Mouse (Mus musculus) WW6 (cell line): ENCODE results near the gene Camkk1.

Experiments used
- DNase-seq: peaks from one replicate; pipeline ENCODE4 v3.0.0-alpha.2; 2013; ENCODE audit warnings: low read depth, low spot score

Camkk1 gene

GRCm38 (mm10) chr11:73014831-73015344 is 3.9 kb upstream of the Camkk1 start:
- no peak for DNase-seq

GRCm38 (mm10) chr11:73015391-73016102 is 3.3 kb upstream of the Camkk1 start:
- no peak for DNase-seq

GRCm38 (mm10) chr11:73016103-73016420 is 2.7 kb upstream of the Camkk1 start:
- no peak for DNase-seq

DNA sequence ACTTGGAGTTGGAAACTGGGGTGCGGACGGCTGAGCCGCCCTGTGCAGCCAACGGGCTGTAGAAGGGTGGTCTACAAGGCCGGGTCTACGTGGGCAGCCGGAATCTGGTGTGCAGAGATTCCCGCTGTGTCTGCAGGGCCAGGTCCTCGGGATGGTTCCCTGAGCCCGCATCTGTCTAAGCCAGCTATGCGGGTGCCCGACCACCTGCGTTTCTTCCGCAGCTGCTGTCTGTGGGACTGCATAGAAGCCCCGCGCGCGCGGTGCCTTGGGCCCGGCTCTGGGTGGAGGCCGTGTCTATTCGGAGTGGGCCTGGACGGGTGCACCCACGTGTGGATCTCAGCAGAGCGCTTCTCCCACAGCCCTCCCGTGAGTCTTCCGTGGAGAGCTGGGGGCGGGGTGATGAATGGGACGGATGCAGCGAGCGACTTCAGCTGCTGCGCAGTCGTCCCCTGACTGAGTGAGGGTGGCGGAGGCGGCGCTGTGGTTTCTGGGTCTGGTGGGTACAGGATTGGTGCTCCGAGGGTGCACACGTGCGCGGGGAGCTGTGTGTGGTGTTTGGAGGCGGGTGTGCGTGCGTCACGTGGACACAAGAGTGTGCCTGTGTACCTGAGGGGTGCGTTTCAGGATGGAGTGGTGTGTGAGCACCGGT is 463 bp downstream of the Camkk1 start:
- DNase-seq: peak; percentile 47

- no peak for DNase-seq
These were observed 2.4 kb downstream of the Camkk1 start for GRCm38 (mm10) chr11:73020953-73021800.

DNA sequence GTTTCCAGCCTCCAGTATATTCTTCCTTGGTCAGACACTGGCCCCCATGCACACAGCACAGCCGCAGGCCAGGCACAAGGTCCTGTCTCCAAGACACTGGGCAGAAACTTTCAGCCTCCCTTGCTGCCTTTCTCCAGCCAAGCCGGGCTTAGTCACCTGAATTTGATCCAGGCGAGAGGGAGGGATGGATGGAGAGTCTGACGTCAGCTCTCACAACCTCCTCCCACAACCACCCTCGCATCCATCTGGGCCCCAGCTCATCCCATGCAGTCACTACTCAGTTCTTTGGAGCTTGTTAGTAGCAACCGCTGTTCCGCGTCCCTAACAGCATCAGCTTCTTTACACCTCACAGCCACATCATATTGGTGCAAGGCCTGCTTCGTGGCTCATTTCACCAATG is 4.3 kb downstream of the Camkk1 start:
- no peak for DNase-seq

DNA sequence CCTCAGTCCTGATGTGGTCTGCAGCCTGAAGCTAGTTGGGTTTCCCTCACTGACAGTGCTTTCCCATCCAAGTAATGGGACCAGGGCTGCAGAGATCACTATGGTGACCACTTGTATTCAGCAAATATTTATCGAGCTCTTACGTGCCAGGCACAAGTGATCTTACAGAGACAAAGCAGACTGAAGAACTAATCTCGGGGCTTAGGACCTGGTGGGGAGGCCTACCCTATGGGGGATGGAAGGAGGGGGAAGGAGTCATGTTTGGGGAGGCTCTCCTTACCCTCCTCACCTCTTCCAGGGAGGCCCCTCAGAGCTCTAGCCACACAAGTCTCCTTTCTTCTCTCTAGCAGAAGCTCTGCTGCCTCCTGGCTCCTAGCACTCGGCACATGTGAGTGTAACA is 5.0 kb downstream of the Camkk1 start:
- no peak for DNase-seq

DNA sequence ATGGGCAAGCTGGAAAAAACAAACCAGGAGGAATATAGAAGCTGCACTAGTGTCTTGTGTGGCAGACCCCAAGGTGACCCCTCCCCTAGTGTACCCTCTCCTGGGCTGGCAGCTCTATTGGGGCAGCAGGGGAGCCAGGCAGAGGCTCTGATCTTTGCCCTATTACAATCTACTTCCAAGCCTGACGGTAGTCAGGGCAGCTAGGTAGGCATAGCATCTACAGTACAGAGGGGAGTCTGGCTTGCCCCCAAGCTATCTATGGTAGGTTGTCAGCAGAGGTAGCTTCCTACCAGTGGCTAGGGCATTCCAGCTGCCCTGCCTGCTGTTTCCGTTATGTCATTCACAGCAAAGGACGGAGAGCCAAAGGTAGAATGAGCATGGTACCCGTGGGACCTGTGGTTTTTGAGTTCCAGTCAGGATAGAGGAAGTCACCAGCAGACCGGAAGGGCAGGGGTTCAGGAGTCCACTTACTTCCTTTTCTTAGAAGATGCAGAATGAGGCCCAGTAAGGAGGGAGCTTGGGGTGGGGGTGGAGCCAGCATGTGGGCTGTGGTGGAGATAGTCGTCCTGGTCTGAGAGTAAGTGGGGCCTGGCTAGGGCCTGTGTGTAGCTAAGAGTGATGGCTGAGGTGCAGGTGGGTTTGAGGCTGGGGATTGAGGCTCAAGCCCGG is 5.6 kb downstream of the Camkk1 start:
- DNase-seq: no peak

GRCm38 (mm10) chr11:73026961-73027360 is 8.2 kb downstream of the Camkk1 start:
- DNase-seq: peak; percentile 42

- peak; percentile 49 for DNase-seq
These were observed 12.2 kb downstream of the Camkk1 start for GRCm38 (mm10) chr11:73030821-73031498.

GRCm38 (mm10) chr11:73031536-73031935 is 12.7 kb downstream of the Camkk1 start:
- no peak for DNase-seq

DNA sequence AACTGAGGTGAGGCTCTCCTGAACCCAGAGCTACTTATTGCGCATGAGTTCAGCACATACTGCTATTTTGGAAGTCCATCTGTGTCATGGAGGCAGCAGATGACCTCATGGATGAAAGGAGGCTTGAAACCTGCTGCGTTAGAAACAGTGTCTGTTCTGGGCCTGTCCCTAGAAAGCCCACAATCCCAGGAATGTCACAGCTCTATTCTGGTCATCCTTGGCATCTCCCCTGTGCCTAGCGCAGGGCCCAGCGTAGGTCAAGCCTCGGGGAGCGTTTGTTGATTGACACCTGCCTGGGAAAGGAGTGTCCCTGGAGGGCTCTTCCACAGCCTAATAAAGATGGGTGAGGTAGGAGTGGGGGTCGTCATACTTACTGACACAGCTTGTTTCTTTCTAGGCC is 17.3 kb downstream of the Camkk1 start:
- no peak for DNase-seq

DNA sequence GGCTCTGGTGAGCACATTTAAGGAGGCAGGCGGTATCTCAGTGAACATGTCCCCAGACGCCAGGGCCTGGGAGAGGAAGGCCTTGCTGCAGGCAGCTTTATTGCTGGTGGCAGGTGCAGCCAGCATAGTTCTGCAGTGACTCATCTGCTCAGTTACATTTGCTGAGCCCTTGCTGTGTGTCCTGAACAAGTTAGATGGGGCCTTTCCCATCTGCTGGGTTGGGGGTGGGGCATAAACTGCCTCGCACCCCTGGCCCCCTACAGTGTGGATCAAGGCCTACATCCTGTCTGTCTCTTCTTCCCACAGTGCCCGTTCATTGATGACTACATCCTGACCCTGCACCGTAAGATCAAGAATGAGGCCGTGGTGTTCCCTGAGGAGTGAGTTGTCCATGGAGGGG is 18.1 kb downstream of the Camkk1 start:
- DNase-seq: no peak

- DNase-seq: no peak
These were observed 18.9 kb downstream of the Camkk1 start for GRCm38 (mm10) chr11:73037691-73038090.

GRCm38 (mm10) chr11:73039102-73039799 is 20.4 kb downstream of the Camkk1 start:
- DNase-seq: no peak

- DNase-seq: no peak
These were observed 25.5 kb downstream of the Camkk1 start for GRCm38 (mm10) chr11:73044229-73044755.

DNA sequence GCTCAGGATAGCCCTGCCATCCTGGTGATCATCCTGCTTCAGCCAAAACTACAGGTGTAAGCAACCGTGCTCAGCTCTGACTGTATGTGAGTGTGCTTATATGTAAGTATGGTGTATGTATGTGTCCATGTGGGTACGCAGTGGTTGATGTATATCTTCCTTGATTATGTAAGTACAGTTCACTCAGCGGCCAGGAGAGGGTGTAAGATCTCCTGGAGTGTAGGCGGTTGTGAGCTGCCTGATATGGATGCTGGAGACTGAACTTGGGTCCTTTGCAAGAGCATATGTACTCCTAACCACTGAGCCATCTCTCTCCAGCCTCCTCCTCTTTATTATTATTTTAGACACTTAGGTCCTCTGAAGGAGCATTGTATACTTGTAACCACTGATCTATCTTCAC is 26.0 kb downstream of the Camkk1 start:
- no peak for DNase-seq

GRCm38 (mm10) chr11:73047542-73047996 is 28.8 kb downstream of the Camkk1 start, which contains the start of gene Ncbp3:
Ncbp3 (plus strand) TSS chr11:73047783.
- peak; percentile 96 for DNase-seq

GRCm38 (mm10) chr11:73048030-73048876 is 29.4 kb downstream of the Camkk1 start:
- no peak for DNase-seq
